Mouse (Mus musculus) right cerebral cortex, postnatal 25 days (tissue): ENCODE measurements around the gene Bicd1.

Experiments used
- DNase-seq: peaks from one replicate; pipeline ENCODE4 v3.0.0; 2022

Bicd1 gene

GRCm38 (mm10) chr6:149574288-149574687 is 165.6 kb downstream of the Bicd1 start:
- no peak for DNase-seq

GRCm38 (mm10) chr6:149580053-149580452 is 171.4 kb downstream of the Bicd1 start:
- DNase-seq, result no peak

- DNase-seq, result no peak
Observed at GRCm38 (mm10) chr6:149585708-149586504, 177.2 kb downstream of the Bicd1 start.
